Mouse (Mus musculus) embryonic fibroblast, embryonic 13.5 days (primary cell): ENCODE data around the gene Serbp1.

Experiments used
- CTCF ChIP-seq: IDR thresholded peaks from 2 replicates; pipeline ENCODE4 v1.5.1; 2011; ENCODE audit warnings: mild to moderate bottlenecking, control low read depth, low read length, moderate library complexity, borderline replicate concordance; ENCODE audit not compliant: insufficient read depth
- POLR2A ChIP-seq: IDR thresholded peaks from 2 replicates; pipeline ENCODE4 v1.6.1; 2011; ENCODE audit warnings: low read depth, mild to moderate bottlenecking, control low read depth, low read length, moderate library complexity

- no peak for TF ChIP-seq POLR2A
- TF ChIP-seq CTCF, result no peak
Observed at GRCm38 (mm10) chr6:67268245-67268612, 30.3 kb downstream of the Serbp1 start.
